Mouse (Mus musculus) hematopoietic stem cell, adult 5-6 weeks (primary cell): ENCODE data around the gene Pbx3. TPM values are rescaled to one million over a fixed set of nuclear protein-coding genes. Genes with fewer than 3 reads are reported as not detected.

Source experiments
- ATAC-seq, 2 experiments: fragments of 125-278 bp in 1 of 2; replicated peaks in 1 of 2; 2 replicates each; pipeline ENCODE4 v1.8.0; 2016 to 2017; ENCODE audit warnings: inconsistent platforms in 2 of 2, mild to moderate bottlenecking in 2 of 2, moderate number of reproducible peaks in 2 of 2, low read depth in 1 of 2, moderate TSS enrichment in 1 of 2; ENCODE audit not compliant: low FRiP score in 2 of 2, poor library complexity in 2 of 2, severe bottlenecking in 2 of 2, insufficient read depth in 1 of 2, low TSS enrichment in 1 of 2
- total RNA-seq: library from RNA; stranded (forward); fragments of 172-1452, 232-1000 nt; gene quantifications from 2 replicates; pipeline ENCODE4 v1.2.3, GENCODE M21; 2017

Gene Pbx3
- total RNA-seq, 1 experiment from 2014 or later = 13.1 TPM

- ATAC-seq = peak; percentile 62 to 71; a peak in 2 of 4 replicates
These were observed 123.6 kb downstream of the Pbx3 start for GRCm38 (mm10) chr2:34249141-34249960.

GRCm38 (mm10) chr2:34240885-34241284 is 132.1 kb downstream of the Pbx3 start:
- ATAC-seq = no peak

- no peak for ATAC-seq
These were observed 133.6 kb downstream of the Pbx3 start for GRCm38 (mm10) chr2:34239315-34239858.

GRCm38 (mm10) chr2:34235467-34236075 is 137.4 kb downstream of the Pbx3 start:
- peak in 1 of 2 experiments; percentile 59; a peak in 1 of 4 replicates for ATAC-seq

GRCm38 (mm10) chr2:34234274-34234673 is 138.7 kb downstream of the Pbx3 start:
- no peak for ATAC-seq

- no peak for ATAC-seq
These were observed 139.7 kb downstream of the Pbx3 start for GRCm38 (mm10) chr2:34233271-34233670.

- ATAC-seq = no peak
These were observed 145.3 kb downstream of the Pbx3 start for GRCm38 (mm10) chr2:34227688-34228087.

- no peak for ATAC-seq
These were observed 147.5 kb downstream of the Pbx3 start for GRCm38 (mm10) chr2:34225470-34225869.

- ATAC-seq = no peak
These were observed 151.5 kb downstream of the Pbx3 start for GRCm38 (mm10) chr2:34221477-34221876.

- no peak for ATAC-seq
These were observed 153.8 kb downstream of the Pbx3 start for GRCm38 (mm10) chr2:34219150-34219549.

GRCm38 (mm10) chr2:34217596-34217995 is 155.3 kb downstream of the Pbx3 start:
- ATAC-seq = no peak

- ATAC-seq = no peak
These were observed 157.4 kb downstream of the Pbx3 start for GRCm38 (mm10) chr2:34215496-34215895.

GRCm38 (mm10) chr2:34212418-34212817 is 160.5 kb downstream of the Pbx3 start:
- ATAC-seq = no peak

- no peak for ATAC-seq
These were observed 168.1 kb downstream of the Pbx3 start for GRCm38 (mm10) chr2:34204797-34205196.

GRCm38 (mm10) chr2:34204325-34204724 is 168.6 kb downstream of the Pbx3 start:
- no peak for ATAC-seq

- no peak for ATAC-seq
These were observed 178.8 kb downstream of the Pbx3 start for GRCm38 (mm10) chr2:34193870-34194820.

GRCm38 (mm10) chr2:34193276-34193675 is 179.7 kb downstream of the Pbx3 start:
- ATAC-seq = no peak
